Mouse (Mus musculus) CH12.LX (cell line): ENCODE measurements at regions not wholly inside any gene's neighbourhood (a gene's known extent, or its start where the extent isn't known, plus 50 kb on each side); places are given as distances from the start of the nearest gene placed in this dataset.

ENCODE experiments used
- CHD2 ChIP-seq: IDR thresholded peaks from 2 replicates; pipeline ENCODE4 v1.6.1; 2011; ENCODE audit warnings: low read length, improper control_type of control experiment
- CTCF ChIP-seq, 2 experiments: IDR thresholded peaks in 1 of 2; conservative IDR thresholded peaks in 1 of 2; 2 replicates each; pipeline ENCODE4 v1.5.1; 2011 to 2012; ENCODE audit warnings: low read depth in 2 of 2, low read length in 2 of 2, improper control_type of control experiment in 1 of 2, inconsistent platforms in 1 of 2, mild to moderate bottlenecking in 1 of 2, moderate library complexity in 1 of 2
- EP300 ChIP-seq: IDR thresholded peaks from 2 replicates; pipeline ENCODE4 v1.6.1; 2011; ENCODE audit warnings: low read length, improper control_type of control experiment
- HCFC1 ChIP-seq: IDR thresholded peaks from 2 replicates; pipeline ENCODE4 v1.6.1; 2012; ENCODE audit warnings: low read depth, mild to moderate bottlenecking, inconsistent platforms, low read length, improper control_type of control experiment
- JUN ChIP-seq: IDR thresholded peaks from 2 replicates; pipeline ENCODE4 v1.6.1; 2011; ENCODE audit warnings: low read depth, mild to moderate bottlenecking, low read length, improper control_type of control experiment, moderate library complexity; ENCODE audit not compliant: insufficient read depth
- JUND ChIP-seq: conservative IDR thresholded peaks from 2 replicates; pipeline ENCODE4 v1.6.1; 2011; ENCODE audit warnings: low read depth, low read length, improper control_type of control experiment
- MAZ ChIP-seq: IDR thresholded peaks from 2 replicates; pipeline ENCODE4 v1.6.1; 2012; ENCODE audit warnings: low read depth, mild to moderate bottlenecking, inconsistent platforms, low read length, improper control_type of control experiment, moderate library complexity
- MEF2A ChIP-seq: IDR thresholded peaks from 2 replicates; pipeline ENCODE4 v1.6.1; 2014; ENCODE audit warnings: low read depth, mild to moderate bottlenecking, inconsistent platforms, low read length, improper control_type of control experiment, borderline replicate concordance
- NELFE ChIP-seq: IDR thresholded peaks from 2 replicates; pipeline ENCODE4 v1.6.1; 2011; ENCODE audit warnings: low read depth, low read length, improper control_type of control experiment
- POLR2A ChIP-seq: IDR thresholded peaks from 2 replicates; pipeline ENCODE4 v1.6.1; 2011; ENCODE audit warnings: low read depth, mild to moderate bottlenecking, improper control_type of control experiment, low read length
- POLR2AphosphoS2 ChIP-seq: IDR thresholded peaks from 2 replicates; pipeline ENCODE4 v1.6.1; 2011; ENCODE audit warnings: low read depth, low read length, improper control_type of control experiment
- RCOR1 ChIP-seq: conservative IDR thresholded peaks from 2 replicates; pipeline ENCODE4 v1.6.1; 2012; ENCODE audit warnings: low read depth, mild to moderate bottlenecking, inconsistent platforms, low read length, improper control_type of control experiment
- SMC3 ChIP-seq: IDR thresholded peaks from 2 replicates; pipeline ENCODE4 v1.6.1; 2011; ENCODE audit warnings: low read depth, low read length, improper control_type of control experiment
- ZNF384 ChIP-seq: IDR thresholded peaks from 2 replicates; pipeline ENCODE4 v1.6.1; 2012; ENCODE audit warnings: low read depth, low read length, improper control_type of control experiment, inconsistent platforms

DNA sequence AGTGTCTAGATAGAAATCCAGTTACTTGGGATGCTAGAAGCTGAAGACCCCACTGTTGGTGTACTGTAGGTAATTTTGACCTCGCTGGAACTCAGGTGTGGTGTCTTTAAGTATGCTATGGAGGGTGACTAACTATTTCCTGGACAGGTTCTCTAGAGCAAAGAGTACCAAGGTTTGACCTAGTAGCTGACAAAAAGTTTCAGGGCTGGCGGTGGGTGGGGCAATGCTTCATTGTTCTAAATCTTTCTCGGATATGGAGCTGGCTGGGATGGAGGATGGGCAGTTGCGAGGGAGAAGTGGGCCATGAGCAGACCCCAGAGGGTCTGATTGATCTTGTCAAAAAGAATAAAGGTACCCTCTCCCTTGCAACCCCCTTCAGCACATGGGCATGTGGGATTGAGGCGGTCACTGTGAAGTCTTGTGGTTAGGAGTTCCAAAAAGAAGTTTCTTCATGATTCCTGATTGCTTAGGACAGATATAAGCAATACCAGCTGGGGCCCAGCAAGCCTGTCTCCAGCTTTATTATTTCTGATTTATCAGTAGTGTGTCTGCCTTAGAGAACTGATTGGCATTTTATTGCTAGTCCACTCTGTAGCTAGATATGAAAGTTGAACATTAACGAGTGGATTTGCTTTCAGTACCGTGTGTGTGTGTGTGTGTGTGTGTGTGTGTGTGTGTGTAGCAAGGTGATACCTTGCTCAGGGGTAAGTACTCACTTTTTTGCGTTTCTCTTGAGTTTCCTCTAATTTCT lies 394.9 kb downstream of the Bcl11a start:
- TF ChIP-seq JUND = no peak
- no peak for TF ChIP-seq HCFC1
- TF ChIP-seq CTCF (conservative IDR thresholded peaks at IDR 0.05 in 1 of 2, IDR thresholded peaks at IDR 0.05 in 1 of 2; ENCODE audit: low read depth in 2 of 2, low read length in 2 of 2) = no peak
- TF ChIP-seq EP300 = no peak
- no peak for TF ChIP-seq RCOR1
- TF ChIP-seq POLR2A = no peak
- TF ChIP-seq MAZ = no peak
- TF ChIP-seq POLR2AphosphoS2 = no peak
- TF ChIP-seq JUN = no peak
- TF ChIP-seq CHD2 = no peak
- no peak for TF ChIP-seq NELFE
- no peak for TF ChIP-seq SMC3
- no peak for TF ChIP-seq ZNF384
- no peak for TF ChIP-seq MEF2A
